Mouse (Mus musculus): ENCODE results near the gene Bola2. TPM values are rescaled to one million over a fixed set of nuclear protein-coding genes. Genes with fewer than 3 reads are reported as not detected.
"Not testable (repeated sequence)": the region's sequence is repeated elsewhere in the genome, so short reads cannot be mapped to it uniquely, and the experiment has no call there.

Gene Bola2
- polyA plus RNA-seq, 1 experiment, result not detected

DNA sequence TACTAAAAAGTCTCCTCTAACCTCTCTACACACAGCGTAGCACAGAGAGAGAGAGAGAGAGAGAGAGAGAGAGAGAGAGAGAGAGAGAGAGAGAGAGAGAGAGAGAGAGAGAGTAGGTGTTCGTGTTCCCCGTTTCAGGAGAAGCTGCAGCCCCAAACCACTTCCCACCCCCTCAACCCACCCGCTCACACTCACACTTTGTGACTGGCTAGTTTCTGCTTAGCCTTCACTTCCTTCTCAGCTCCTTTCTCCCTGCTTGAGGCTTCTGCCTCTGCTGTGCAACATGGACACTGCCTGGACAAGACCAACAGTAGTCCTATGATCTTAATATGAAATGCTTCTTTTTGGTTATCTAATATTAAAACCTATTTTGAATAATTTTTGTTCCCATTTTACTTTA lies 15.1 kb downstream of the Bola2 start:
- 61% methylated on average over 4 of the region's 4 CpGs for WGBS
- H3K27ac ChIP-seq (ENCODE audit: insufficient read depth, low read depth, low read length), result no peak overlapping the region
- 0 out of 2 replicates have a peak, but pooled peaks cover under 1% of the 10 kb centered on the region for H3K4me1 ChIP-seq (ENCODE audit: control insufficient read depth, insufficient read depth, low read length)
- TF ChIP-seq CTCF (IDR thresholded peaks at IDR 0.05; ENCODE audit: insufficient read depth, low read depth, low read length), result no peak
- no peak for TF ChIP-seq POLR2A (IDR thresholded peaks at IDR 0.05; ENCODE audit: insufficient read depth, low read depth, low read length)
- no peak overlapping the region for H3K4me3 ChIP-seq (ENCODE audit: insufficient read depth, low read depth, low read length)

DNA sequence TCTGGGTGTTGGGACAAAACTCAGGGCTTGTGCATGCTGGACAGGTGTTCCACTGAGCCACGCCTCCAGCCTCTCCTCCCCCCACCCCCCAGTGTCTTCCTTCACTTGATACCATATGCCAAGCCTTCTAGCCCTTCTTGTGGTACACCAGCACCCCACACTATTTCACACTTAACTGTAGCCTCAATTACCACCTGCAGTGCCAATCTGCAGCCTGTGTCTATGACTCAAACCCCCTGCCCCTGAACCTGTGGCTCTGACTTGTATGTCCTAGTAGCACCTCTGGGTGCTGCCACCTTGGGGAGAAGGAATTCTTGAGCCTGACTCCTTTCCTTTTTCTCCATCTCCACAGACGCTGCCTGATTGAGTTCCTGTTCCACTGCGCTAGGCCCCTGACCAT lies 16.7 kb downstream of the Bola2 start:
- 82% methylated on average over 3 of the region's 3 CpGs for WGBS
- TF ChIP-seq POLR2A (IDR thresholded peaks at IDR 0.05; ENCODE audit: insufficient read depth, low read depth, low read length), result no peak
- no peak for TF ChIP-seq CTCF (IDR thresholded peaks at IDR 0.05; ENCODE audit: insufficient read depth, low read depth, low read length)
- Histone ChIP-seq H3K4me1 (ENCODE audit: control insufficient read depth, insufficient read depth, low read length) (no peaks in the 10 kb centered on the region), H3K27ac (ENCODE audit: insufficient read depth, low read depth, low read length) (no peak overlapping the region), H3K4me3 (ENCODE audit: insufficient read depth, low read depth, low read length) (no peak overlapping the region)

DNA sequence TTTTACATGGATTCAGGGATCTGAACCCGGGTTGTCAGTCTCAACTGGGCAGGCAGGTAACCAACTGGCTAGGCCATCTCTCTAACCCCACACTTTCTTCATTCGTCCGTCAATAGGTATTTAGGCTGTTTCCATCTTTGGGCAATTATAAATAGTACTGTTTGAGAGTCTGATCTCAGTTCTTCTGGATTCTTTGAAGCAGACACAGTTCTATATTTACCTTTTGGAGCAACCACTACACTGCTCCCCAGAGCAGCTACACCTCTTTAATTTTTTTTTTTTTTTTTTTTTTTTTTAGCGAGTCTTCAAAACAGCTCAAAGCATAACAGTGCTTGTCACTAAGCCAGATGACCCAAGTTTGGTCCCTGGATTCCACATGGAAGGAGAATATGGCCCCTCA lies 20.5 kb downstream of the Bola2 start:
- H3K4me3 ChIP-seq (ENCODE audit: insufficient read depth, low read depth, low read length), result no peak overlapping the region
- TF ChIP-seq CTCF (IDR thresholded peaks at IDR 0.05; ENCODE audit: insufficient read depth, low read depth, low read length) (no peak), POLR2A (IDR thresholded peaks at IDR 0.05; ENCODE audit: insufficient read depth, low read depth, low read length) (no peak)
- no peak overlapping the region for H3K27ac ChIP-seq (ENCODE audit: insufficient read depth, low read depth, low read length)
- H3K4me1 ChIP-seq (ENCODE audit: control insufficient read depth, insufficient read depth, low read length), result no peaks in the 10 kb centered on the region
- 81% methylated on average over 4 of the region's 4 CpGs for WGBS

DNA sequence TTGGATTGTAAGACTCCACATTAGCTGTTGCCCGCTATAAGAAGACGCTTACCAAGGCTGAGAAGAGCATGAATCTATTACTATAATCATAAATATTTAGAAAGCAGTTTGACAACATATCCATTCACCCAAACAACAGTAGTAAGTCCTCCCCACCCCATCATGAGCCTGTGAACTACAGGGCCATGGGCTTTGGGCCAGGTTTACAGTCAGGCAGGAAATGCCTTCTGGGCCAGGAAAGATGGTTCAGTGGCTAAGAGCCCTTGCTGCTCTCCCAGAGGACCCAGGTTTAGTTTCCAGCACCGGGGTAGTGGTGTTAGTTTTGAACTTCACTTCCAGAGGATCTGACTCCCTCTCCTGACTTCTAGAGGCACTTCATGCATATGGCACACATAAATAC lies 22.4 kb downstream of the Bola2 start:
- H3K4me3 ChIP-seq (ENCODE audit: insufficient read depth, low read depth, low read length), result no peak overlapping the region
- H3K27ac ChIP-seq (ENCODE audit: insufficient read depth, low read depth, low read length), result no peak overlapping the region
- TF ChIP-seq POLR2A (IDR thresholded peaks at IDR 0.05; ENCODE audit: insufficient read depth, low read depth, low read length) (no peak), CTCF (IDR thresholded peaks at IDR 0.05; ENCODE audit: insufficient read depth, low read depth, low read length) (no peak)
- 87% methylated on average over 3 of the region's 3 CpGs for WGBS
- H3K4me1 ChIP-seq (ENCODE audit: control insufficient read depth, insufficient read depth, low read length), result no peaks in the 10 kb centered on the region

- 91% methylated on average over 5 of the region's 5 CpGs for WGBS
- TF ChIP-seq CTCF (IDR thresholded peaks at IDR 0.05; ENCODE audit: insufficient read depth, low read depth, low read length) (no peak), POLR2A (IDR thresholded peaks at IDR 0.05; ENCODE audit: insufficient read depth, low read depth, low read length) (no peak)
- Histone ChIP-seq H3K4me1 (ENCODE audit: control insufficient read depth, insufficient read depth, low read length) (no peaks in the 10 kb centered on the region), H3K4me3 (ENCODE audit: insufficient read depth, low read depth, low read length) (no peak overlapping the region), H3K27ac (ENCODE audit: insufficient read depth, low read depth, low read length) (no peak overlapping the region)
Measured at GRCm38 (mm10) chr7:126718787-126719337, 23.7 kb downstream of the Bola2 start.

GRCm38 (mm10) chr7:126721635-126722034 lies 26.4 kb downstream of the Bola2 start:
- Histone ChIP-seq H3K4me3 (ENCODE audit: insufficient read depth, low read depth, low read length) (no peak overlapping the region), H3K4me1 (ENCODE audit: control insufficient read depth, insufficient read depth, low read length) (no peaks in the 10 kb centered on the region), H3K27ac (ENCODE audit: insufficient read depth, low read depth, low read length) (no peak overlapping the region)
- 90% methylated on average over 13 of the region's 13 CpGs for WGBS
- TF ChIP-seq POLR2A (IDR thresholded peaks at IDR 0.05; ENCODE audit: insufficient read depth, low read depth, low read length) (no peak), CTCF (IDR thresholded peaks at IDR 0.05; ENCODE audit: insufficient read depth, low read depth, low read length) (no peak)

DNA sequence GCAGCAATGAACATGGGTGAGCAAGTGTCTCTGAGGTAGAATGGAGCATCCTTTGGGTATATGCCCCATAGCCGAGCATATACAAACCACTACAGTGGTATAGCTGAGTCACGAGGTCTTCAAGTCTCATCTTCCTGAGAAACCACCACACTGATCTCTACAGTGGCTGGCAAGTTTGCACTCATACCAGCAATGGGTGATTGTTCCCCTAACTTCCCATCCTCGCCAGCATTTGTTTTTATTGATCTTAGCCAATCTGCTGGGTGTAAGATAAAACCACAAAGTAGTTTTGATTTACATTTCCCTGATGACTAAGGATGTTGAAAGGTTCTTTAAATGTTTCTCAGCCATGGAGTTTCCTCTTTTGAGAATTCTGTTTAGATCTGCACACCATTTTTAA lies 29.9 kb downstream of the Bola2 start:
- TF ChIP-seq POLR2A (IDR thresholded peaks at IDR 0.05; ENCODE audit: insufficient read depth, low read depth, low read length) (no peak), CTCF (IDR thresholded peaks at IDR 0.05; ENCODE audit: insufficient read depth, low read depth, low read length) (no peak)
- 79% methylated on average over 3 of the region's 3 CpGs for WGBS
- no peak overlapping the region for H3K27ac ChIP-seq (ENCODE audit: insufficient read depth, low read depth, low read length)
- no peaks in the 10 kb centered on the region for H3K4me1 ChIP-seq (ENCODE audit: control insufficient read depth, insufficient read depth, low read length)
- no peak overlapping the region for H3K4me3 ChIP-seq (ENCODE audit: insufficient read depth, low read depth, low read length)

- Histone ChIP-seq H3K27ac (ENCODE audit: insufficient read depth, low read depth, low read length) (no peak overlapping the region), H3K4me1 (ENCODE audit: control insufficient read depth, insufficient read depth, low read length) (no peaks in the 10 kb centered on the region), H3K4me3 (ENCODE audit: insufficient read depth, low read depth, low read length) (no peak overlapping the region)
- 85% methylated on average over 5 of the region's 5 CpGs for WGBS
- no peak for TF ChIP-seq POLR2A (IDR thresholded peaks at IDR 0.05; ENCODE audit: insufficient read depth, low read depth, low read length)
- no peak for TF ChIP-seq CTCF (IDR thresholded peaks at IDR 0.05; ENCODE audit: insufficient read depth, low read depth, low read length)
Measured at GRCm38 (mm10) chr7:126725667-126726066, 30.5 kb downstream of the Bola2 start.

DNA sequence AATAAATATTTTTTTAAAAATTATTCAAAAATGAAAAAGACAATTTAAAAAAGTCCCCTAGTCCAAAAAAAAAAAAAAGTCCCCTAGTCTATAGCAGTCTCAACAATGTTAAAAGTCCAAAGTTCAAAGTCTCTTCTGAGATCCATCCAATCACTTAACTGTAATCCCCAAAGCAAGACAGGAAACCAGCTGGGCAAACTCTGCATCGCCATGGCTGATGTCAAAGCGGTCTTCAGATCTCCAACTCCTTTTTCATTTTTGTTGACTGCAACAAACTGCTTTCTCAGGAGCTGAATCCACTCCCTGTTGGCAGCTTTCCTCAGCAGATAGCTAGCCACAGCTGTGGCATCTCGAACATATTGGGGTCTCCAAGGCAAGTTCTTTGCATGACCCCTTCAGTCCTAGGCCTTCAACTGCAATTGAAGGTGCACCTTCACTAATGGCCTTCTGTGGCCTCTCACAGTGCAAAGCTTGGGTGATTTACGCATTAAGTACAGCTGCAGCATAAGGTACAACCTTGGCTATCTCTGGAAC lies 35.1 kb downstream of the Bola2 start:
- 89% methylated on average over 4 of the region's 4 CpGs for WGBS
- H3K4me3 ChIP-seq (ENCODE audit: insufficient read depth, low read depth, low read length); H3K27ac ChIP-seq (ENCODE audit: insufficient read depth, low read depth, low read length); H3K4me1 ChIP-seq (ENCODE audit: control insufficient read depth, insufficient read depth, low read length): not testable (repeated sequence)

DNA sequence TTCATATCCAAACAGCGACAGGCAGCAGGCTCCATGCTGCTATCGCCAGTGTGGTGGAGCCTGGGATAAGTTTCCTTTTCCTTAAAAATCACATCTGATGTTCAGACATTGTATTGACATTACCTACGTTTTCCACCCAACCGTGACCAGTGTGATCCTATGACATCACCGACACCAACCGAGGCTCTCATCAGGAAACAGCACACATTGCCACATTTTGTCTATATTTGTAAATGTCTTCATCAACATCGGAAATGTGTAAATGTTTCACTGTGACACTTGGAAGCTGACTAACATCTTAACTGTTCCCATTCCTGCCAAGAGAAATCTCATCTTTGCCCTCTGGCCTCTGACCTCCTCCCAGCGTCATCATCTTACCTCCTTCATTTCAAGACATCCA lies 40.9 kb downstream of the Bola2 start:
- WGBS, result 81% methylated on average over 8 of the region's 8 CpGs

More for the DNA sequence above, 40.9 kb downstream of the Bola2 start:
- TF ChIP-seq CTCF (IDR thresholded peaks at IDR 0.05; ENCODE audit: insufficient read depth, low read depth, low read length), result no peak
- peaks cover 3% of the 10 kb centered on the region; the same call in 1 of the 2 replicates for H3K4me1 ChIP-seq (ENCODE audit: control insufficient read depth, insufficient read depth, low read length)
- H3K4me3 ChIP-seq (ENCODE audit: insufficient read depth, low read depth, low read length), result no peak overlapping the region
- no peak overlapping the region for H3K27ac ChIP-seq (ENCODE audit: insufficient read depth, low read depth, low read length)

Data from olfactory bulb, adult 2 months (tissue).